Mouse (Mus musculus) C2C12 (cell line): ENCODE measurements around the gene Kcnab2. TPM values are rescaled to one million over a fixed set of nuclear protein-coding genes. Genes with fewer than 3 reads are reported as not detected.

ENCODE experiments used
- H3K27me3 ChIP-seq: one replicate; pipeline ENCODE4 v1.6.1; 2011; ENCODE audit not compliant: control insufficient read depth, insufficient read depth, insufficient read length
- H3K36me3 ChIP-seq: one replicate; pipeline ENCODE4 v1.6.1; 2011; ENCODE audit not compliant: control insufficient read depth, insufficient read depth
- H3K4me3 ChIP-seq: one replicate; pipeline ENCODE4 v1.5.1; 2011; ENCODE audit warnings: mild to moderate bottlenecking, control low read depth; ENCODE audit not compliant: poor library complexity, insufficient read depth, severe bottlenecking
- H3K79me2 ChIP-seq: one replicate; pipeline ENCODE4 v1.6.1; 2011; ENCODE audit not compliant: control insufficient read depth, insufficient read depth
- H3K79me3 ChIP-seq: one replicate; pipeline ENCODE4 v1.6.1; 2011; ENCODE audit warnings: low read depth, control low read depth
- H3ac ChIP-seq: one replicate; pipeline ENCODE3; 2011; ENCODE audit warnings: low read depth; ENCODE audit not compliant: control insufficient read depth, insufficient read length
- CEBPB ChIP-seq: IDR thresholded peaks from one replicate; pipeline ENCODE4 v1.6.1; 2011; ENCODE audit warnings: low read depth, mild to moderate bottlenecking, control low read depth, moderate library complexity
- CTCF ChIP-seq: IDR thresholded peaks from one replicate; pipeline ENCODE4 v1.5.1; 2011; ENCODE audit not compliant: control insufficient read depth, insufficient read depth, insufficient read length
- FOSL1 ChIP-seq: IDR thresholded peaks from one replicate; pipeline ENCODE4 v1.8.0; 2011; ENCODE audit warnings: mild to moderate bottlenecking, low read length; ENCODE audit not compliant: poor library complexity, insufficient read depth, severe bottlenecking
- MAX ChIP-seq: IDR thresholded peaks from one replicate; pipeline ENCODE4 v1.6.1; 2011; ENCODE audit warnings: mild to moderate bottlenecking, control low read depth
- MYOD1 ChIP-seq: IDR thresholded peaks from one replicate; pipeline ENCODE4 v1.6.1; 2011; ENCODE audit warnings: low read depth; ENCODE audit not compliant: control insufficient read depth, insufficient read length
- MYOG ChIP-seq: IDR thresholded peaks from one replicate; pipeline ENCODE4 v1.6.1; 2011; ENCODE audit not compliant: control insufficient read depth, insufficient read length; ENCODE audit errors: extremely low read depth
- USF1 ChIP-seq: IDR thresholded peaks from one replicate; pipeline ENCODE4 v1.6.1; 2011; ENCODE audit warnings: low read depth, mild to moderate bottlenecking, control low read depth, moderate library complexity
- long read RNA-seq, 2 experiments: library from polyadenylated mRNA; unstranded; transcript quantifications; one replicate each; pipeline ENCODE4 v2.0.0; 2019 to 2020
- polyA plus RNA-seq: library from polyadenylated mRNA; unstranded; fragments of >200 nt; fragmentation: generic; extraction: Trizol; gene quantifications from one replicate; pipeline ENCODE4 v1.2.1, GENCODE M21; 2012; ENCODE audit warnings: missing spikeins

The Kcnab2 gene
- polyA plus RNA-seq, result 8.5 TPM
- long read RNA-seq, experiment 1, partial matches to known transcripts, result 0 of 1 reads
- long read RNA-seq, experiment 1, other reads (novel, unspliced or antisense), result 1 of 1 reads
- long read RNA-seq, experiment 2, partial matches to known transcripts, result 0 of 2 reads
- long read RNA-seq, experiment 2, other reads (novel, unspliced or antisense), result 0 of 2 reads

GRCm38 (mm10) chr4:152477466-152478223, at the start of gene Kcnab2:
Gene Kcnab2, minus strand, starts transcription at chr4:152477871.
- TF ChIP-seq USF1, result no peak
- peak; percentile 28 for TF ChIP-seq MAX
- Histone ChIP-seq H3K36me3 (no peaks in the 10 kb centered on the region), H3K4me3 (peak within 1 kb of the TSS; percentile 45), H3ac (peak within 1 kb of the TSS; percentile 25), H3K27me3 (no peaks in the 10 kb centered on the region), H3K79me2 (no peaks in the 10 kb centered on the region), H3K79me3 (no peaks in the 10 kb centered on the region)

DNA sequence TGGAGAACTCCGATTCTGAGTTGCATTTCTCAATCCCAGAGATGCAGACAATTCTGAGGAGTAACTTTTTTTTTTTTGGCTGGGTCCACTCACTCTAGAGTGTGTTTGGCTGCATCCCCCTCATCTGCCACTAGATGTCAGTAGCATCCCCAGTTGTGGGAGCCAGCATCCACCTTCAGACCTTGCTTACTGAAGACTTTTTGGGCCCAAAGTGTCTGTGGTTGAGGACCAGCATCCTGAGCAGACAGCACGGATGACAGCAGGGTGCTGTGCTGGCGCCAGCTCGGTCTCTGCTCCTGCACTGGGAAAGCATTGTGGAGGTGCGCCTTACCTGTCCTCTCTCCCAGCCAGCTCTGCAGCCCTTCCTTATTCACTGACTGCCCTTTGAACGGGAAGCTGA, 42.4 kb upstream of the Kcnab2 start:
- no peaks in the 10 kb centered on the region for H3K79me2 ChIP-seq
- H3K27me3 ChIP-seq, result no peaks in the 10 kb centered on the region
- H3K4me3 ChIP-seq, result no peak overlapping the region
- H3K36me3 ChIP-seq, result no peaks in the 10 kb centered on the region
- TF ChIP-seq MAX (no peak), FOSL1 (no peak), CEBPB (no peak), MYOD1 (no peak), CTCF (no peak), USF1 (no peak), MYOG (no peak)
- H3K79me3 ChIP-seq, result no peaks in the 10 kb centered on the region
- H3ac ChIP-seq, result no peak overlapping the region

- TF ChIP-seq MAX (no peak), MYOD1 (no peak), MYOG (no peak), USF1 (no peak), FOSL1 (no peak), CTCF (no peak), CEBPB (no peak)
- Histone ChIP-seq H3K4me3 (no peak overlapping the region), H3K36me3 (no peaks in the 10 kb centered on the region), H3K79me2 (no peaks in the 10 kb centered on the region), H3K27me3 (no peaks in the 10 kb centered on the region), H3ac (no peak overlapping the region), H3K79me3 (no peaks in the 10 kb centered on the region)
Measured at GRCm38 (mm10) chr4:152519106-152519505, 41.4 kb upstream of the Kcnab2 start.

DNA sequence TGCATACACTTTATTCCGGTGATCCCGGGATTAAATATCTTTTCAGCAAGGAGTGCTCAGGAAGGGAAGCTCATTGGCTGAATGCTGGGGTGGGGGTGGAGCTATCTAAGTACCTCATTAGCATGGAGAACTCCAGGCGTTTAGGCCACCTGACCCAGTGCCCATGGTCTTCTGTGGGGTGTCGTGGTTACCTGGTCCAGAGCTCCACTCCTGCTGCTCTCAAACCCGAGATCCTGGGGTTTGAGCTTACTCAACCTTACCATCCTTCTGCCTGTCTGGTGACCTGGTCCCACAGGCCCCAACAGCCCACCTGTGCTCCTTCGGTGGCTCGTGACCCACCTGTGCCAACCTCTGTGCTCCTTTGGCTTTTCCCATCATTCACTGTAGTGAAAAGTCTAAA, 37.2 kb upstream of the Kcnab2 start:
- Histone ChIP-seq H3K36me3 (no peaks in the 10 kb centered on the region), H3K79me2 (no peaks in the 10 kb centered on the region)

DNA sequence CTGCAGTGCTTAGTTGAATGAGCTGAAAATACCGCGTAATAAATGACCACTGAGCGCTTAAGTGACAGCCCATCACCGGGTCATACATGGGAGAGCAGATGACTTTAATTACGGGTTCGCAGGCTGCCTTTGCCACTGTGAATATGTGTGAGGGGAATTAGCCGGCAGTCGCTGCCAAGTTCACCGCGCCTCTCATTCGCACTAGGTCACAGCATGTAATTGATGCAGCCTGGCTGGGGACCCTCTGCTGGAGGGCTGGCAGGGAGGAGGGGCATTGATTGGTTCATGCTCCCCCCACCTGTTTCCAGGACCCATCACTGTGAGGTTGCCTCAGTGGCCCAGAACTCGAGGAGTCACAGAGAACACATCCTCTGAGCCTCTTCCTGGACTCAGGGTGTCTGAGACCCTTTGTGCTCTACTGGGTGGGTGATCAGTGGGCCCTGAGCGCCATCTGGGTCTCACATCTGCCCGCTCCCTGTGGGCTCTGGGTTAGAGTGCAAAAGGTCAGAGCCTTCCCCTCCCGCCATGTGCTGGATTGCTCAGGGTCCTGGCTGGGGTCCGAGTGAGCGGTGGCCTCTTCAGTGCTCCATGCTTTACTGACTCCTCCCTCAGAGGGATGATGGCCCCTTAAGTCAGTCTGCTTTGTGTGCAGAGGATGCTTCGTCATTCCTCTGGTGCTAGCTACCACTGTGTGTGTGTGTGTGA, 34.7 kb upstream of the Kcnab2 start:
- no peak overlapping the region for H3ac ChIP-seq
- TF ChIP-seq MYOD1 (no peak), USF1 (no peak), CTCF (no peak), CEBPB (no peak), MYOG (no peak), MAX (no peak)

More for the DNA sequence above, 37.2 kb upstream of the Kcnab2 start:
- Histone ChIP-seq H3K27me3 (no peaks in the 10 kb centered on the region), H3K4me3 (no peak overlapping the region), H3ac (no peak overlapping the region), H3K79me3 (no peaks in the 10 kb centered on the region)
- TF ChIP-seq FOSL1 (no peak), MAX (no peak), CTCF (no peak), CEBPB (no peak), MYOG (no peak), MYOD1 (no peak), USF1 (no peak)

More for the DNA sequence above, 34.7 kb upstream of the Kcnab2 start:
- H3K4me3 ChIP-seq, result no peak overlapping the region
- H3K79me2 ChIP-seq, result no peaks in the 10 kb centered on the region
- H3K79me3 ChIP-seq, result no peaks in the 10 kb centered on the region
- H3K36me3 ChIP-seq, result no peaks in the 10 kb centered on the region
- no peaks in the 10 kb centered on the region for H3K27me3 ChIP-seq
